Mouse (Mus musculus) thymus, postnatal 0 days (tissue): Measurements from ENCODE around the gene Rtn2. TPM values are rescaled to one million over a fixed set of nuclear protein-coding genes. Genes with fewer than 3 reads are reported as not detected.

Experiments used
- DNase-seq: peaks from one replicate; pipeline ENCODE4 v3.0.0-alpha.2; 2015; ENCODE audit warnings: low spot score
- polyA plus RNA-seq: library from polyadenylated mRNA; unstranded; fragments of >200 nt; fragmentation: Nextera tagmentation; extraction: Ambion mirVana; gene quantifications from 2 replicates; pipeline ENCODE4 v1.2.1, GENCODE M21; 2015

Rtn2 gene
- polyA plus RNA-seq, 1 experiment from 2014 or later, result 1.6 TPM

GRCm38 (mm10) chr7:19268993-19269681 is 13.3 kb upstream of the Rtn2 start:
- DNase-seq, result peak; percentile 63

DNA sequence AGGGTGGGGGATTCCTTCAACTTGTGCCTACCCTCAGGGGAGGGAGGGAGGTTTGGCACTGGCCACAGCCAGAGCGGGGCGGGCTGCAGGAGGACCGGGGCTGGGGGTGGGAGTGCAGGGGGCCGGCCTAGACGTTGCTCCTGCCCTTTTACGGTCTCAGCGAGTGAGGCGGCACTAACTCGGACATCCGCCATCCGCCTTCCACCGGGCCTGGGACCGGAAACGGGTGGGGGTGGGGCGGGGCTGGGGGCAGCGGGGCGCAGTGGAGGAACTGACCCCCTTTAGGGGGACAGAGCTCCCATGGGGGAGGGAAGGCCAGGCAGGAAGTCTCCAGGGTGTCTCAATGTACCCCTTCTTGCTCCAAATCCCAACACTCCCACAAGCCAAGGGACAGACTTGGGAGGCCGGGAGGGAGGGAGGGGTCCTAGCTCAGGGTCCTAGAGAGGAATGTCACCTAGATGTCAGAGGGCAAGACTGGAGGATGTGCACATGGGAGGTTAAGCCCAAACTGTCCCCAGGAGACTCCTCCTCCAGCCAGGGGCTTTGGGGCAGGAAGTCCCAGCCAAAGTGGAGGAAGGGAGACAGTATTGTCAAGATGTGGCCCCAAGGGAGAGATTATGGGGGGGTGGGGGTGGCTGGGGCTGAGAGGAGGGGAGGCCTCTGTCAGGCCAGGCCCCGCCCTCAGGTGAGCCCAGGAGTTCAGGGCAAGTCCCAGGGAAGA is 12.5 kb upstream of the Rtn2 start:
- peak; percentile 27 for DNase-seq

GRCm38 (mm10) chr7:19270509-19271237 is 11.8 kb upstream of the Rtn2 start:
- DNase-seq, result peak; percentile 46

DNA sequence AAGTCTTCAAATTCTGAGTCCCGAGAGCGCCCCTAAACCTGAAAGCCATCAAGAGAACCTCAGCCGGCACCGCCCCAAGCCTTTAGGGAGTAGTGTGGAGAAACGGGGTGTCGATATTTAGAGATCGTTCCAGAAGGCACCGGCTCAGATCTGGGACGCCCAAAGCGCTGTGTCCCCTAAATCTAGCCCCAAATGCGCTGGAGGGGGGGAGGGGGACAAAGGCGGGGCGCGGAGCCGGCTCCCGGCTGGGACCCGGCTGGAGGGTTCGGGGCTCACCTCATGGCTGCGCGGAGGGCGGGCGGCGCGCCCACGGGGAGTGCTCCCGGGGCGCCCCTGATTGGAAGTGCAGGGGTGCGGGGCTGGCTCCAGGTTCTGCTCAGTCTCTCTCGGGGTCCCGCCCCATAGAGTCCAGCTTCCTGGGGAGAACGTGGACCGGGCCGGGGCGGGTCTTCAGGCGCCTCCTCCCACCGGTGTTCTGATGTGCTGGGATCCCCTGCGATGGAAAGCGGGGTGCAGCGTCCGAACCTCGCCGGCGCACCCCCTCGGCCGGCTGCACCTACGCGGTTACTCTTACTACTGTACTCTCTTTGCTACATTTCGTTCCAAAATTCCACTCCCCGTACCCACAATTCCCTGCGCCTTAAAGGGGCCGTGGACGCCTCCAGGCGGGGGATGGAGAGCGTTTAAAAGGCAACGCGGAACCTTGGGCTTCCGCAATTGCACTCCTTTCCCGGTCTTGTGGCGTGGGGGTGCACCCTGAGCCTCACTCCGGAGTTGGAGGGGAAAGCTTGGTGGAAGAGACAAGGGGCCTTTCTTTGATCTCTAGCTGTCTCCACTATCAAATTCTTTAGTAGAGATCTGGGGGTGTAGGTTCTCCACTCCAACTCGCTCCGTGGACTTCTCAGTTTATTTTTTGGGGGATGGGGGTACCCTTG is 10.9 kb upstream of the Rtn2 start, which contains the start of gene Vasp:
Vasp (minus strand) TSS at position 580 of the 935 bp plus-strand sequence.
- peak; percentile 84 for DNase-seq

- peak; percentile 90 for DNase-seq
These were observed 10.2 kb upstream of the Rtn2 start for GRCm38 (mm10) chr7:19272173-19272764.

GRCm38 (mm10) chr7:19276253-19276652 is 6.2 kb upstream of the Rtn2 start:
- no peak for DNase-seq

DNA sequence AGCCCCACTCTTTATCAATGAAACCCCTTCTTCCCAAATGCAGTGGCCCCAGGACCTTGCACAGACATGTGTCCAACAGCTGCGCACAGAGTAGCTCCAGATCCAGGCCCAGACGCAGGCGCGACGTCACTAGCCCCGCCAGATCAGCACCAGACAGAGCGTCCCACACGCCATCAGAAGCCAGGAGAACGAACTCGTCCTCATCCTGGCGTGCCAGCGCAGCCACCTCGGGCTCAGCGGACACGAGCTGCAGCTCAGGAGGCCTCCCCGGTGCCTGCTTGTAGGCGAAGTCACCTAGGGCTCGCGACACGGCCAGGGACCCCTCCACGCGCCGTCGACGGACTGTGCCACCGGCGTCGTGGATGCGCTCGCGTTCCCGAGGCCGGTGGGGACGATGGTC is 3.4 kb upstream of the Rtn2 start:
- no peak for DNase-seq

DNA sequence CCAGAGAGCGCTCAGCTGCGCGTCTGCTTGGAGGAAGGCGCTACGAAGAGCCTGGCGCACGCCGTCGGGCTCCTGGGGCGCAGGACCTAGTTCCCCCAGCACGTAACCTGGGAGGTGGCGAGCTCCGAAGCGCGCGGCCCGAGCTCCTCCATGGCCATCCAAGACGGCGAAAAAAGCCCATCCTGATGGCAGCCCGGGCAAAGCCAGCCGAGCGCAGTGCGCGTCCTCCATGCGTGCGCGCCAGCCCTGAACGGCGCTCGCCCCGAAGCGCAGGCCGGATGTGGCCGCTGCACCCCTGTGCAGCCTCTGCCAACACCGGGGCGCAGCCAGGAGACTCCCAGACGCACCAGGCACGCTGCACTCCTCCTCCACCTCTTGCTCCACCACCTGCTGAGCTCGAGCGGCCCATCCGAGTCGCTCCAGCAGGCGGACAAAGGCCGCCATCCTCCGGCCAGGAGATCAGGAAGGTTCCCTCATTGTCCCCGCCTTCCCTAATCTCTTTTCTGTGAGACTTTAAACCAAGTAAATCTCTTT is 2.8 kb upstream of the Rtn2 start, which contains the start of gene Ppm1n:
Ppm1n (minus strand) TSS at position 484 of the 534 bp plus-strand sequence.
- peak; percentile 58 for DNase-seq

DNA sequence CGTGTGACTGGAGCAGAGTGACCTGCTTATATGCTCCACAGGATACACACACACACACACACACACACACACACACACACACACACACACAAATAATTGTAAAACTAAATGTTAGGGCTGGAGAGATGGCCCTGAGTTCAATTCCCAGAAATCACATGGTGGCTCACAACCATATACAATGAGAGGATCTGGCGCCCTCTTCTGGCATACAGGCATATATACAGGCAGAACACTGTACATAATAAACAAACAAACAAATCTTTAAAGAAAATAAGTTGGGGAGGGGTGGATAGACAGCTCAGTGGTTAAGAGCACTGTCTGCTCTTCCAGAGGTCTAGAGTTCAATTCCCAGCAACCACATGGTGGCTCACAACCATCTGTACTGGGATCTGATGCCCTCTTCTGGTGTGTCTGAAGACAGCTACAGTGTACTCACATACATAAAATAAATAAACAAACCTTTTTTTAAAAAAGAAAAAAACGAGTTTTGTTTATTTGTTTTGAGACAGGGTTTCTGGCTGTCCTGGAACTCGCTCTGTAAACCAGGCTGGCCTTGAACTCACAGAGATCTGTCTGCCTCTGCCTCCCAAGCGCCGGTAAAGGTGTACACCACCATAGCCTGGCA is 632 bp upstream of the Rtn2 start:
- peak; percentile 53 for DNase-seq

DNA sequence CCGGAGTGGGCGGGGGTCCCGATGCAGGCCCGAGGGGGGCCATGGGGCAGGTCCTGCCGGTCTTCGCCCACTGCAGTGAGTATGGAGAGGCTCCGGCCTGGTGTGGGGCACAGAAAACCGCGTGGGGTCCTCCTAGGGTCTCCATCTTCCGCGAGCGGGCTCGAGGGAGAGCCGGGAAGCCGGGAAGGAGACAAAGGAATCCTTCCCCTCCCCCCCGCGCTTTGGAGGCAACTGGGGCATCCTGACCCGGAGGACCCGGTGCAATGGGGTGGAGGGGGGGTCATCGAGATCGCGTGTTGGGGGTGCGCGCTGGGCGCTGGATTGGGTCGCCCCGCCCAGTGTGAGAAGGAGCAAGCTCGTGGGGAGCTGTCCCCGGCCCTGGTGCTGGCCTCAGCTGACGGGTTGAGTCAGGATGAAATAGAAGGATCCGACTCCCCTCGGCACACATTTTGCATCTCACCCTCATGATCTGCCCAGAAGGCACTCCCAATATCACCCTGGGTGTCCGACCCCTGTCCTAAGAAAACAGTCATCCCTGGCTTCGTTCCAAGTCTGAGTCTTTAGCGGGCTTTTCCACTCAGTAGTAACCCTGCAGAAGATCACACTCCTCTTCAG is 474 bp downstream of the Rtn2 start:
- peak; percentile 47 for DNase-seq

- DNase-seq, result no peak
These were observed 981 bp downstream of the Rtn2 start for GRCm38 (mm10) chr7:19283406-19283804.

DNA sequence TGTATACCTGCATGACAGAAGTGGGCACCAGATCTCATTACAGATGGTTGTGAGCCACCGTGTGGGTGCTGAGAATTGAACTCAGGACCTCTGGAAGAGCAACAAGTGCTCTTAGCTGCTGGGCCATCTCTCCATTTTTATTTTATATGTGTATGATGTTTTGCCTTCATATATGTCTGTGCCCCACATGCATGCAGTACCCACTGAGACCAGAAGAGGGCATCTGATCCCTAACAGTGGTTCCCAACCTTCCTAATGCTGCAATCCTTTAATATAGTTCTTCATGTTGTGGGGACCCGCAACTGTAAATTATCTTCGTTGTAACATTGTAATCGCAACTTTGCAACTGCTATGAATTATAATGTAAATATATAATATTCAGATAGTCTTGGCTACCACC is 2.3 kb downstream of the Rtn2 start:
- DNase-seq, result peak; percentile 62

DNA sequence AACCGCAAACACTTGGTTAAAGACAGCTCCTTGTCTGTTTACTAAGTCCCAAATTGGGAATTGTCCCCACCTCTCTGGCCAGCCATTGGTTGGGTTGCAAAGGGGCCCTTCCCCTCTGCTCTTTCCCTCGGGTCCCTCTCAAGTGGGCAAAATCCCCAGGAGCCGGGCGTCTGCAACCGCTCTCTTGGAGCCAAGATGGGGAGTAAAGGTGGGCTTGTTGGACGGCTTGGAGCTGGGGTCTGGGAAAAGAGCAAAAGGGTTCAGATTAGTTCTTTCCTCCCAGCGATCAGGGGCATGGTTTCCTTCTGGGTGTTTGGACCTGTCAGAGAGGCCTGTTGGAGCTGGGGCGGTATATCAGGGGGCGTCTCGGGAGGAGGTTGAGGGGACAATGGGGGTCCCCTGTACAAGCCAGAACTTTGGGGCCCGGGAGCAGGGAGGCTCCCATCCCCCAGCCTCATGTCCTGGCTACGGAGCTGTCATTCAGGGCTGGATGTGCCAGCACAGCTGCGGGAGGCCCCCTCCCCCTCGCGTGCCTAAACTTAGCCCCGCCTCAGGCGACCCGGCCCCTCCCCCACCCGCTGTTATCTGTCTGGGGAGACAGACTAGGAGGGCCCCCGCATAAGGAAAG is 8.7 kb downstream of the Rtn2 start:
- peak; percentile 60 for DNase-seq

DNA sequence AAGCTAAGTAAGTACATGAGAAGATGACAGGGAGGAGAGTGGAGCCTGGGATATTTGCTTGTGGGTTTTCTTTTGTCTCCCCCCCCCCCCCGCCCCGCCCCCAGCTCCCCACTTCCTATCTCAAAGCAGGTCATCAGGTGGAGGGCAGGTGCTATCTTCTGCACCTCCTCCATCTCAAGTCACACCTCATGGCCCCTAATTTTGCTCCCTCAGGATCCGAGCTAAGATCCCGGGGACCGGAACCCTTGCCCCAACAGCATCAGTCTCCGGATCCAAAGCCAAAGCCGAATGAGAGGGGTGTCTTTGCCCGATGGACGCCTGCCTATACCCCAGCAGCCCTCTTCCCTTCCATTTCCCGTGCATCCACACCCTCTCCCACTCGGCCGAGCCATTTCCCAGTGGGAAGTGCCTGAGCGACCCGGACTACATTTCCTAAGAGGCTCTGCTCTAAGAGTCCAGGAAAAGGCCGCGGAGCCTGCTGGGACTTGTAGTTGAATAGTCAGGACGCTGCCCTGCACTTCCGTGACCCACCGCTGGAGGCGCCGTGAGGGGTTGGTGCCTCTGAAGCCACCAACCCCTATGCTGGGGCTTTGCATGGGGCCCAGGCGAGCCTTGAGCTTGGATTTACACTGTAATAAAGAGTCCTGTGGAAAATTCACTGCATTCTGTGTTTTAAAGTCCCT is 13.2 kb downstream of the Rtn2 start:
- peak; percentile 91 for DNase-seq

DNA sequence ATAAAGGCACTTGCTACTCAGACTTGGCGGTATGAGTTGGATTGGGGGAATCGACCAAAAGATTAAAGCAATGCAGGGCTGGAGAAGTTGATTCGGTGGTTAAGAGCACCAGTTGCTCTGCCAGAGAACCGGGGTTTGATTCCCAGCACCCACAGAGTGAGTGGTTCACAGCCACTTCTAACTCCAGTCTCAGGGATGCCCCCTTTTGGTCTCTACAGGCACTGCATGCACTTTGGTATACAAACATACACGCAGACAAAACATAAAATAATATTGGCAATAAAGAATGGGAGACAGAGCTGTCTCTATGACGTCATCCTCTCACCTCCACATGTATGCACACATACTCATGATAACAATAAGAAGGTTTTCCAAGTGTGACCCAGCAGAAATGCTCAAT is 14.6 kb downstream of the Rtn2 start:
- no peak for DNase-seq

DNA sequence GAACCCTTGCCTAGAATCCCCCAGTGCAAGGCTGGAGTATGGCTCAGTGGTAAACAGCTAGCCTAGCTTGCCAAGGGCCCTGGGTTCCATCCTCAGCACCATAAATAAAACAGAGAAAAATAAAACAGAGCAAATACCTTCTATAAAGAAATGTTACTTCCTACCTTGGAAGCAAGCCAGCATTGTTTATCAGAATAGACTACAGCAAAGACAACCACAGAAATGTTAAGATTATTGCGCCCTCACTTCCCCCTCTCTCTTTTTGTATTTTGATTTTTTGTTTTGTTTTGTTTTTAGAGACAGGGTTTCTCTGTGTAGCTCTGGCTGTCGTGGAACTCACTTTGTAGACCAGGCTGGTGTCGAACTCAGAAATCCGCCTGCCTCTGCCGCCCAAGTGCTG is 15.4 kb downstream of the Rtn2 start:
- DNase-seq, result no peak

DNA sequence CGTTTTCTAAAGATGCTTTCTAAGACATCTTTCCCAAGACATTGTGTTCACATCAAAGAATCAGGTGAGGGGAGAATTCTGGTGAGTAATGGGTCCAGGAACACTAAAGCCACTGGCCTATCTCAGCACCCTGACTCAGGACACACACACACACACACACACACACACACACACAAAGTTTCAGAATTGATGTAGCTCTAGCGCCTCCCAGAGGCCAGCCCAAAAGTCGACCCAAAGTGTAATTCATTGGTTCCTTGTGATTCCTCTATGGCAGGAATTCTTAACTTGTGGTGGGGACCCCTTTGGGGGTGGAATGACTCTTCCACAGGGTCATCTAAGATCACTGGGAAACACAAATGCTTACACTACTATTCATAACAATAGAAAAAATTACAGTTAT is 16.8 kb downstream of the Rtn2 start:
- DNase-seq, result no peak
